Mouse (Mus musculus): Measurements from ENCODE around the gene Dmbt1. TPM values are rescaled to one million over a fixed set of nuclear protein-coding genes. Genes with fewer than 3 reads are reported as not detected.

The Dmbt1 gene
- total and polyA plus RNA-seq, 3 experiments = not detected

- Histone ChIP-seq H3K4me3 (ENCODE audit: control insufficient read depth in 1 of 2, insufficient read depth in 1 of 2, low read depth in 2 of 2, low read length in 2 of 2) (no peak overlapping the region), H3K9ac (ENCODE audit: control insufficient read depth, low read depth, low read length, poor library complexity, severe bottlenecking) (no peak overlapping the region), H3K9me3 (replicated peaks; ENCODE audit: insufficient read depth, low read length) (no peaks in the 10 kb centered on the region), H3K27ac (ENCODE audit: control insufficient read depth, low read depth, low read length) (no peak overlapping the region), H3K79me2 (ENCODE audit: control insufficient read depth, insufficient read depth, low read length, poor library complexity) (no peaks in the 10 kb centered on the region), H3K4me1 (ENCODE audit: control insufficient read depth in 1 of 2, insufficient read depth in 2 of 2, low read length in 2 of 2) (no peaks in the 10 kb centered on the region), H3K27me3 (ENCODE audit: control insufficient read depth in 1 of 2, insufficient read depth in 2 of 2, low read length in 2 of 2) (no peaks in the 10 kb centered on the region), H3K36me3 (ENCODE audit: control insufficient read depth in 1 of 2, insufficient read depth in 2 of 2, low read length in 2 of 2) (no peaks in the 10 kb centered on the region)
- TF ChIP-seq TCF12 (IDR thresholded peaks at IDR 0.05; ENCODE audit: low read depth, low read length) (no peak), RAD21 (IDR thresholded peaks at IDR 0.05; ENCODE audit: low read depth, low read length) (peak; percentile 30), SMC3 (IDR thresholded peaks at IDR 0.05; ENCODE audit: low read depth, low read length) (peak; percentile 59), POLR2AphosphoS2 (IDR thresholded peaks at IDR 0.05; ENCODE audit: low read length) (no peak), SIN3A (IDR thresholded peaks at IDR 0.05; ENCODE audit: low read length) (no peak), E2F4 (IDR thresholded peaks at IDR 0.05; ENCODE audit: borderline replicate concordance, low read depth, low read length) (no peak), CTCF (IDR thresholded peaks at IDR 0.05 in 2 of 3, conservative IDR thresholded peaks at IDR 0.05 in 1 of 3; ENCODE audit: control insufficient read depth in 1 of 3, insufficient read depth in 1 of 3, low read depth in 2 of 3, low read length in 3 of 3, poor library complexity in 1 of 3, severe bottlenecking in 1 of 3) (peak; percentile 52 to 65 (median 57)), USF2 (IDR thresholded peaks at IDR 0.05; ENCODE audit: borderline replicate concordance in 1 of 2, insufficient read depth in 1 of 2, low read depth in 1 of 2, low read length in 2 of 2) (no peak), KAT2A (conservative IDR thresholded peaks at IDR 0.05; ENCODE audit: low read depth, low read length) (no peak)
- peak; percentile 34 for DNase-seq (ENCODE audit: low read depth, low spot score)
Observed at GRCm38 (mm10) chr7:131112486-131112885, 80.6 kb downstream of the Dmbt1 start.

GRCm38 (mm10) chr7:131113676-131114075 is 81.8 kb downstream of the Dmbt1 start:
- Histone ChIP-seq H3K36me3 (ENCODE audit: control insufficient read depth in 1 of 2, insufficient read depth in 2 of 2, low read length in 2 of 2) (no peaks in the 10 kb centered on the region), H3K9me3 (replicated peaks; ENCODE audit: insufficient read depth, low read length) (no peaks in the 10 kb centered on the region), H3K4me1 (ENCODE audit: control insufficient read depth in 1 of 2, insufficient read depth in 2 of 2, low read length in 2 of 2) (no peaks in the 10 kb centered on the region), H3K79me2 (ENCODE audit: control insufficient read depth, insufficient read depth, low read length, poor library complexity) (no peaks in the 10 kb centered on the region), H3K4me3 (ENCODE audit: control insufficient read depth in 1 of 2, insufficient read depth in 1 of 2, low read depth in 2 of 2, low read length in 2 of 2) (no peak overlapping the region), H3K9ac (ENCODE audit: control insufficient read depth, low read depth, low read length, poor library complexity, severe bottlenecking) (no peak overlapping the region), H3K27ac (ENCODE audit: control insufficient read depth, low read depth, low read length) (no peak overlapping the region), H3K27me3 (ENCODE audit: control insufficient read depth in 1 of 2, insufficient read depth in 2 of 2, low read length in 2 of 2) (no peaks in the 10 kb centered on the region)
- TF ChIP-seq USF1 (IDR thresholded peaks at IDR 0.05; ENCODE audit: low read depth, low read length) (no peak), JUND (IDR thresholded peaks at IDR 0.05; ENCODE audit: low read depth, low read length) (no peak), CHD1 (IDR thresholded peaks at IDR 0.05; ENCODE audit: low read depth, low read length) (no peak), MAX (IDR thresholded peaks at IDR 0.05; ENCODE audit: low read length) (no peak), POLR2AphosphoS2 (IDR thresholded peaks at IDR 0.05; ENCODE audit: low read length) (no peak), HCFC1 (IDR thresholded peaks at IDR 0.05; ENCODE audit: low read depth, low read length) (no peak), ZNF384 (IDR thresholded peaks at IDR 0.05; ENCODE audit: low read depth, low read length) (no peak)
- DNase-seq (ENCODE audit: low read depth, low spot score) = no peak

GRCm38 (mm10) chr7:131114434-131114833 is 82.6 kb downstream of the Dmbt1 start:
- Histone ChIP-seq H3K4me3 (ENCODE audit: control insufficient read depth in 1 of 2, insufficient read depth in 1 of 2, low read depth in 2 of 2, low read length in 2 of 2) (no peak overlapping the region), H3K27me3 (ENCODE audit: control insufficient read depth in 1 of 2, insufficient read depth in 2 of 2, low read length in 2 of 2) (no peaks in the 10 kb centered on the region), H3K9me3 (replicated peaks; ENCODE audit: insufficient read depth, low read length) (no peaks in the 10 kb centered on the region)

More at GRCm38 (mm10) chr7:131114434-131114833, 82.6 kb downstream of the Dmbt1 start:
- DNase-seq (ENCODE audit: low read depth, low spot score) = no peak
- no peaks in the 10 kb centered on the region for H3K79me2 ChIP-seq (ENCODE audit: control insufficient read depth, insufficient read depth, low read length, poor library complexity)
- H3K36me3 ChIP-seq (ENCODE audit: control insufficient read depth in 1 of 2, insufficient read depth in 2 of 2, low read length in 2 of 2) = no peaks in the 10 kb centered on the region
- H3K9ac ChIP-seq (ENCODE audit: control insufficient read depth, low read depth, low read length, poor library complexity, severe bottlenecking) = no peak overlapping the region
- no peak overlapping the region for H3K27ac ChIP-seq (ENCODE audit: control insufficient read depth, low read depth, low read length)
- H3K4me1 ChIP-seq (ENCODE audit: control insufficient read depth in 1 of 2, insufficient read depth in 2 of 2, low read length in 2 of 2) = no peaks in the 10 kb centered on the region
- TF ChIP-seq ELF1 (IDR thresholded peaks at IDR 0.05; ENCODE audit: low read depth, low read length) (no peak), UBTF (IDR thresholded peaks at IDR 0.05; ENCODE audit: borderline replicate concordance, insufficient read depth, low read depth, low read length) (no peak), USF2 (IDR thresholded peaks at IDR 0.05; ENCODE audit: borderline replicate concordance in 1 of 2, insufficient read depth in 1 of 2, low read depth in 1 of 2, low read length in 2 of 2) (no peak)
